Mouse (Mus musculus): ENCODE measurements around the gene Borcs7.

- TF ChIP-seq CTCF (IDR thresholded peaks at IDR 0.05; ENCODE audit: low read depth, low read length) (no peak), TAL1 (conservative IDR thresholded peaks at IDR 0.05; ENCODE audit: low read depth, low read length) (no peak), GATA1 (IDR thresholded peaks at IDR 0.05; ENCODE audit: borderline replicate concordance, low read length) (no peak)
These were observed 48.9 kb upstream of the Borcs7 start for GRCm38 (mm10) chr19:46640780-46641179.
